9 mouse cellular contexts compared by ENCODE assay signal in the genomic region with DNA sequence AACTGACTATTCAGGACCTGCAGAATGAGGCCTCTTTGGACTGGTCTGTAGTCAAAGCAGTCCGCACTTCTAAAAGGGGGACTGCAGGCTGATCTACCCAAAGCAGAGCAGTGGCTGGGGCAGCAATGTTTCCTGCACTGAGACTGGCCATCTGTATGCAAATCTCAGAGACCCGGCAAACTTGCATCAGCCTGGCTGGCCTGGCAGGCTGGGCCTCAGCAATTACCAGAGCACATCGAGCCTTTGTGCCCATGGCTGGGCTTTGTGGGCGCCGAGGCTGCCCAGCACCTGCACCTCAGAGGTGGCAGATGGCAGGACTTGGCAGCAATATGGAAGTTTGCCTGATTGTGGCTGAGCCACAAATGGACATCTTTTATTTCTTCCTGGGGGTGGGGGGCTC.
DNase-seq lines count a peak whose midpoint lies in the region; ATAC-seq lines count a peak whose summit lies in the region.
"Had no signal": no experiment of that assay in that cellular context is flagged by ENCODE, and none has a peak within 500 bp of the region (broad histone marks: within the 10 kb centered on the region; RNA-seq: fewer than 3 reads in every experiment).

No protein-coding gene starts in this region.

- peak; percentile 89 for ATAC-seq in hindbrain, embryonic 12.5 days (ENCODE audit: low FRiP score)
- peak; percentile 84 for ATAC-seq in neural tube, embryonic 13.5 days (ENCODE audit: low read depth)
- ATAC-seq in granulocyte monocyte progenitor cell, adult 5-6 weeks (replicated peaks; ENCODE audit: poor library complexity, severe bottlenecking) = no peak

- no peak overlapping the region for H3K9ac ChIP-seq in hindbrain, embryonic 12.5 days
- H3K9ac ChIP-seq in neural tube, embryonic 13.5 days = no peak overlapping the region
- H3K9ac ChIP-seq: limb, embryonic 15.5 days had no signal

- no peaks in the 10 kb centered on the region for H3K9me3 ChIP-seq in hindbrain, embryonic 12.5 days (replicated peaks)
- H3K9me3 ChIP-seq in neural tube, embryonic 13.5 days = no peaks in the 10 kb centered on the region
- H3K9me3 ChIP-seq: limb, embryonic 15.5 days had no signal

- no peak overlapping the region for H3K4me2 ChIP-seq in hindbrain, embryonic 12.5 days (replicated peaks)
- H3K4me2 ChIP-seq in neural tube, embryonic 13.5 days = no peak overlapping the region
- H3K4me2 ChIP-seq: limb, embryonic 15.5 days had no signal

- peaks cover 13% of the 10 kb centered on the region for H3K4me1 ChIP-seq in hindbrain, embryonic 12.5 days
- H3K4me1 ChIP-seq in neural tube, embryonic 13.5 days (replicated peaks) = peaks cover 7% of the 10 kb centered on the region

- H3K36me3 ChIP-seq in hindbrain, embryonic 12.5 days = no peaks in the 10 kb centered on the region
- H3K36me3 ChIP-seq in neural tube, embryonic 13.5 days = no peaks in the 10 kb centered on the region
- H3K36me3 ChIP-seq: limb, embryonic 15.5 days had no signal

- H3K27ac ChIP-seq in hindbrain, embryonic 12.5 days = peak overlapping the region; percentile 77
- peak overlapping the region; percentile 78 for H3K27ac ChIP-seq in neural tube, embryonic 13.5 days (replicated peaks)
- H3K27ac ChIP-seq: limb, embryonic 15.5 days had no signal

- H3K4me3 ChIP-seq in hindbrain, embryonic 12.5 days = no peak overlapping the region
- H3K4me3 ChIP-seq in neural tube, embryonic 13.5 days = no peak overlapping the region
- H3K4me3 ChIP-seq: limb, embryonic 15.5 days had no signal

- DNase-seq in left cerebral cortex, postnatal 14 days (ENCODE audit: low spot score in 2 of 2) = peak; percentile 14 to 25
- no peak for DNase-seq in left cerebral cortex, postnatal 36 days (ENCODE audit: low spot score in 2 of 2)
- peak; percentile 56 to 59 for DNase-seq in cerebellum, postnatal 36 days
- DNase-seq in adrenal gland, postnatal 36 days = no peak
- no peak for DNase-seq in heart, postnatal 4 days

- 38% methylated on average over 5 of the region's 5 CpGs for WGBS in hindbrain, embryonic 12.5 days
- 22% methylated on average over 5 of the region's 5 CpGs for WGBS in neural tube, embryonic 13.5 days

- H3K27me3 ChIP-seq in hindbrain, embryonic 12.5 days = no peaks in the 10 kb centered on the region
- H3K27me3 ChIP-seq in neural tube, embryonic 13.5 days = no peaks in the 10 kb centered on the region
- H3K27me3 ChIP-seq: limb, embryonic 15.5 days had no signal

- intact Hi-C loops in left cerebral cortex, postnatal 14 days (cut with DNase I) = no loop called here
- intact Hi-C loops in left cerebral cortex, postnatal 36 days (cut with DNase I) = no loop called here

Comparison
In these comparisons a context has a peak if more than half of its experiments do, and no peak if none do; other contexts are left out.
1. DNase-seq: peak in left cerebral cortex, postnatal 14 days (2 of 2) and cerebellum, postnatal 36 days (2 of 2); none in left cerebral cortex, postnatal 36 days (0 of 2), adrenal gland, postnatal 36 days (0 of 2) and heart, postnatal 4 days (single experiment).